Mouse (Mus musculus) C2C12 (cell line): ENCODE data around the gene Baiap2l1.

Experiments used
- CTCF ChIP-seq: IDR thresholded peaks from one replicate; pipeline ENCODE4 v1.5.1; 2011; ENCODE audit not compliant: control insufficient read depth, insufficient read depth, insufficient read length
- MYOD1 ChIP-seq: IDR thresholded peaks from one replicate; pipeline ENCODE4 v1.6.1; 2011; ENCODE audit warnings: low read depth; ENCODE audit not compliant: control insufficient read depth, insufficient read length
- MYOG ChIP-seq: IDR thresholded peaks from one replicate; pipeline ENCODE4 v1.6.1; 2011; ENCODE audit not compliant: control insufficient read depth, insufficient read length; ENCODE audit errors: extremely low read depth
- USF1 ChIP-seq: IDR thresholded peaks from one replicate; pipeline ENCODE4 v1.6.1; 2011; ENCODE audit warnings: low read depth, mild to moderate bottlenecking, control low read depth, moderate library complexity

- TF ChIP-seq USF1 (no peak), CTCF (no peak), MYOD1 (no peak), MYOG (no peak)
These were observed 39.7 kb upstream of the Baiap2l1 start for GRCm38 (mm10) chr5:144397566-144397965.
